Comparison of ENCODE assay signal across 16 mouse cellular contexts in genomic region chr11:59991365-59991764, GRCm38 (mm10). TPM values are rescaled to one million over a fixed set of nuclear protein-coding genes. Genes with fewer than 3 reads are reported as not detected.
DNase-seq lines count a peak whose midpoint lies in the region; ATAC-seq and TF ChIP-seq lines count a peak whose summit lies in the region.
"Had no signal": no experiment of that assay in that cellular context is flagged by ENCODE, and none has a peak within 500 bp of the region (broad histone marks: within the 10 kb centered on the region; RNA-seq: fewer than 3 reads in every experiment).

No protein-coding gene starts in this region.

- no peaks in the 10 kb centered on the region for H3K4me1 ChIP-seq in kidney, adult 2 months (ENCODE audit: control insufficient read depth, insufficient read depth, low read length)
- H3K4me1 ChIP-seq in kidney, embryonic 16.5 days (ENCODE audit: insufficient read depth, low read length) = no peaks in the 10 kb centered on the region
- peaks cover 19% of the 10 kb centered on the region for H3K4me1 ChIP-seq in heart, embryonic 13.5 days
- no peaks in the 10 kb centered on the region for H3K4me1 ChIP-seq in lung, embryonic 16.5 days (replicated peaks; ENCODE audit: control insufficient read depth, insufficient read depth, low read length)
- no peaks in the 10 kb centered on the region for H3K4me1 ChIP-seq in midbrain, embryonic 10.5 days
- H3K4me1 ChIP-seq: forebrain, embryonic 15.5 days; hindbrain, embryonic 15.5 days had no signal

- H3K9ac ChIP-seq in kidney, embryonic 16.5 days (replicated peaks; ENCODE audit: low read length) = no peak overlapping the region
- H3K9ac ChIP-seq in heart, embryonic 13.5 days = no peak overlapping the region
- no peak overlapping the region for H3K9ac ChIP-seq in lung, embryonic 16.5 days (ENCODE audit: low read length)
- H3K9ac ChIP-seq: forebrain, embryonic 15.5 days; hindbrain, embryonic 15.5 days had no signal

- no peak overlapping the region for H3K4me3 ChIP-seq in kidney, adult 2 months (ENCODE audit: insufficient read depth, low read depth, low read length)
- no peak overlapping the region for H3K4me3 ChIP-seq in kidney, embryonic 16.5 days (ENCODE audit: low read length)
- no peak overlapping the region for H3K4me3 ChIP-seq in heart, embryonic 13.5 days
- no peak overlapping the region for H3K4me3 ChIP-seq in lung, embryonic 16.5 days (ENCODE audit: low read length)
- H3K4me3 ChIP-seq in midbrain, embryonic 10.5 days = no peak overlapping the region
- H3K4me3 ChIP-seq: forebrain, embryonic 15.5 days; gastrocnemius, adult 2 months; heart, adult 2 months; hindbrain, embryonic 15.5 days had no signal

- no peak overlapping the region for H3K27ac ChIP-seq in kidney, adult 2 months (ENCODE audit: insufficient read depth, low read depth, low read length)
- no peak overlapping the region for H3K27ac ChIP-seq in kidney, embryonic 16.5 days (ENCODE audit: low read length)
- peak overlapping the region; percentile 68 for H3K27ac ChIP-seq in heart, embryonic 13.5 days (replicated peaks)
- H3K27ac ChIP-seq in lung, embryonic 16.5 days (ENCODE audit: low read length) = no peak overlapping the region
- no peak overlapping the region for H3K27ac ChIP-seq in midbrain, embryonic 10.5 days (replicated peaks)
- H3K27ac ChIP-seq: forebrain, embryonic 15.5 days; gastrocnemius, adult 2 months; heart, adult 2 months; hindbrain, embryonic 15.5 days had no signal

- no peak overlapping the region for H3K4me2 ChIP-seq in kidney, embryonic 16.5 days (replicated peaks; ENCODE audit: low read depth, low read length)
- H3K4me2 ChIP-seq in heart, embryonic 13.5 days = no peak overlapping the region
- no peak overlapping the region for H3K4me2 ChIP-seq in lung, embryonic 16.5 days (ENCODE audit: low read depth, low read length)
- H3K4me2 ChIP-seq: forebrain, embryonic 15.5 days; hindbrain, embryonic 15.5 days had no signal

- no peaks in the 10 kb centered on the region for H3K27me3 ChIP-seq in kidney, adult 2 months (replicated peaks; ENCODE audit: control insufficient read depth, insufficient read depth, low read length)
- no peaks in the 10 kb centered on the region for H3K27me3 ChIP-seq in kidney, embryonic 16.5 days (ENCODE audit: insufficient read depth, low read length)
- H3K27me3 ChIP-seq in heart, embryonic 13.5 days (replicated peaks) = no peaks in the 10 kb centered on the region
- H3K27me3 ChIP-seq in lung, embryonic 16.5 days (ENCODE audit: control insufficient read depth, insufficient read depth, low read depth, low read length) = no peaks in the 10 kb centered on the region
- no peaks in the 10 kb centered on the region for H3K27me3 ChIP-seq in midbrain, embryonic 10.5 days (ENCODE audit: low read depth, poor library complexity, severe bottlenecking)
- H3K27me3 ChIP-seq: forebrain, embryonic 15.5 days; hindbrain, embryonic 15.5 days had no signal

- peak; percentile 24 for DNase-seq in kidney, adult 2 months
- peak; percentile 47 for DNase-seq in R1 (ENCODE audit: low read depth, low spot score)
- DNase-seq in midbrain, embryonic 10.5 days (ENCODE audit: low spot score) = no peak
- no peak for DNase-seq in spleen, postnatal 36 days (ENCODE audit: low spot score in 2 of 2)
- DNase-seq: cerebellum, adult 11 months; gastrocnemius, adult 2 months; kidney, postnatal 10 days; right cerebral cortex, postnatal 4 days; thymus, adult 2 months had no signal

- 64% methylated on average over 8 of the region's 8 CpGs for WGBS in kidney, adult 2 months
- 49% methylated on average over 8 of the region's 8 CpGs for WGBS in kidney, embryonic 16.5 days
- 27% methylated on average over 8 of the region's 8 CpGs for WGBS in heart, embryonic 13.5 days
- WGBS in lung, embryonic 16.5 days = 29% methylated on average over 8 of the region's 8 CpGs
- WGBS in midbrain, embryonic 10.5 days = 83% methylated on average over 8 of the region's 8 CpGs

- ATAC-seq in kidney, embryonic 16.5 days (ENCODE audit: low FRiP score, low TSS enrichment) = no peak
- ATAC-seq in heart, embryonic 13.5 days (ENCODE audit: extremely low read depth, insufficient number of reproducible peaks, low FRiP score, low TSS enrichment) = no peak; the same call in 1 of the 2 replicates
- peak; percentile 78 for ATAC-seq in lung, embryonic 16.5 days (ENCODE audit: low read depth)
- ATAC-seq: forebrain, embryonic 15.5 days; midbrain, embryonic 16.5 days had no signal

- TF ChIP-seq POLR2A in kidney, adult 2 months (IDR thresholded peaks at IDR 0.05; ENCODE audit: low read depth, low read length) = no peak

- no peaks in the 10 kb centered on the region for H3K36me3 ChIP-seq in kidney, adult 2 months (ENCODE audit: control insufficient read depth, insufficient read depth, low read length)
- H3K36me3 ChIP-seq in kidney, embryonic 16.5 days (ENCODE audit: insufficient read depth, low read length) = no peaks in the 10 kb centered on the region
- H3K36me3 ChIP-seq in heart, embryonic 13.5 days = no peaks in the 10 kb centered on the region
- H3K36me3 ChIP-seq in lung, embryonic 16.5 days (ENCODE audit: control insufficient read depth, insufficient read depth, low read length) = no peaks in the 10 kb centered on the region
- no peaks in the 10 kb centered on the region for H3K36me3 ChIP-seq in midbrain, embryonic 10.5 days
- H3K36me3 ChIP-seq: forebrain, embryonic 15.5 days; hindbrain, embryonic 15.5 days had no signal

- H3K9me3 ChIP-seq in kidney, embryonic 16.5 days (ENCODE audit: low read length) = no peaks in the 10 kb centered on the region
- no peaks in the 10 kb centered on the region for H3K9me3 ChIP-seq in heart, embryonic 13.5 days
- no peaks in the 10 kb centered on the region for H3K9me3 ChIP-seq in lung, embryonic 16.5 days (ENCODE audit: control insufficient read depth, low read length)
- H3K9me3 ChIP-seq in midbrain, embryonic 10.5 days (replicated peaks) = no peaks in the 10 kb centered on the region
- H3K9me3 ChIP-seq: forebrain, embryonic 15.5 days; hindbrain, embryonic 15.5 days had no signal

- no peak for TF ChIP-seq CTCF in kidney, adult 2 months (conservative IDR thresholded peaks at IDR 0.05; ENCODE audit: insufficient read depth, insufficient read length, low read depth, low read length)

RNA-seq across cellular contexts. Expression of gene Rasd1, which starts 26.6 kb away (rescaled TPM):
- polyA plus RNA-seq in kidney, adult 2 months (2012; rRNA removed) = 7.2 and 8.9 TPM in 2 replicates
- 3.3 and 4.2 TPM in 2 replicates for polyA plus RNA-seq in kidney, embryonic 16.5 days (2015; fragmentation: Nextera tagmentation; extraction: Ambion mirVana)
- polyA plus RNA-seq in heart, embryonic 13.5 days (2015; fragmentation: Nextera tagmentation; extraction: Ambion mirVana) = 8.0 and 8.3 TPM in 2 replicates
- 2.9 and 3.2 TPM in 2 replicates for polyA plus RNA-seq in lung, embryonic 16.5 days (2015; fragmentation: Nextera tagmentation; extraction: Ambion mirVana)
- polyA plus RNA-seq in midbrain, embryonic 10.5 days (2016; fragmentation: Nextera tagmentation; extraction: Ambion mirVana) = 1.7 TPM in 2 replicates

RNA-seq across cellular contexts. Expression of gene Med9, which starts 43.4 kb away (rescaled TPM):
- polyA plus RNA-seq in kidney, adult 2 months (2012; rRNA removed) = 20.4 and 25.7 TPM in 2 replicates
- polyA plus RNA-seq in kidney, embryonic 16.5 days (2015; fragmentation: Nextera tagmentation; extraction: Ambion mirVana) = 49.1 and 49.3 TPM in 2 replicates
- polyA plus RNA-seq in heart, embryonic 13.5 days (2015; fragmentation: Nextera tagmentation; extraction: Ambion mirVana) = 42.6 and 48.2 TPM in 2 replicates
- 45.6 and 49.6 TPM in 2 replicates for polyA plus RNA-seq in lung, embryonic 16.5 days (2015; fragmentation: Nextera tagmentation; extraction: Ambion mirVana)
- 51.2 and 55.9 TPM in 2 replicates for polyA plus RNA-seq in midbrain, embryonic 10.5 days (2016; fragmentation: Nextera tagmentation; extraction: Ambion mirVana)

RNA-seq across cellular contexts. Expression of gene Pemt, which starts 54.9 kb away (rescaled TPM):
- polyA plus RNA-seq in kidney, adult 2 months (2012; rRNA removed) = 7.1 and 8.7 TPM in 2 replicates
- polyA plus RNA-seq in kidney, embryonic 16.5 days (2015; fragmentation: Nextera tagmentation; extraction: Ambion mirVana) = 11.2 and 12.2 TPM in 2 replicates
- 12.8 and 13.7 TPM in 2 replicates for polyA plus RNA-seq in heart, embryonic 13.5 days (2015; fragmentation: Nextera tagmentation; extraction: Ambion mirVana)
- 6.5 and 8.0 TPM in 2 replicates for polyA plus RNA-seq in lung, embryonic 16.5 days (2015; fragmentation: Nextera tagmentation; extraction: Ambion mirVana)
- polyA plus RNA-seq in midbrain, embryonic 10.5 days (2016; fragmentation: Nextera tagmentation; extraction: Ambion mirVana) = 8.6 and 10.8 TPM in 2 replicates

Comparison
In these comparisons a context has a peak if more than half of its experiments do, and no peak if none do; other contexts are left out.
1. DNase-seq: peak in kidney, adult 2 months (single experiment) and R1 (single experiment); none in midbrain, embryonic 10.5 days (single experiment) and spleen, postnatal 36 days (0 of 2).